Mouse (Mus musculus) left cerebral cortex, postnatal 25 days (tissue): Measurements from ENCODE around the gene Mphosph9. TPM values are rescaled to one million over a fixed set of nuclear protein-coding genes. Genes with fewer than 3 reads are reported as not detected.

ENCODE experiments used
- DNase-seq, 2 experiments: peaks; one replicate each; pipeline ENCODE4 v3.0.0; 2022; ENCODE audit warnings: low spot score in 2 of 2, mixed read lengths in 1 of 2
- intact Hi-C: fragments of 180-260 bp; cut with DNase I; formaldehyde crosslinking; loops from one replicate; pipeline ENCODE4 v1.15.1; 2025
- total RNA-seq, 2 experiments: library from RNA; stranded (reverse); gene quantifications; 2 replicates each; pipeline ENCODE4 v1.2.3; 2021

Mphosph9 gene
- total RNA-seq, 2 experiments from 2014 or later: 17.5 to 23.1 TPM

- no peak for DNase-seq
- intact Hi-C loops: no loop called here
Measured at GRCm38 (mm10) chr5:124205211-124205610, 122.6 kb downstream of the Mphosph9 start.

- DNase-seq: no peak
- intact Hi-C loops: no loop called here
Measured at GRCm38 (mm10) chr5:124204127-124204794, 123.5 kb downstream of the Mphosph9 start.

- intact Hi-C loops: no loop called here
- no peak for DNase-seq
Measured at GRCm38 (mm10) chr5:124203251-124203650, 124.5 kb downstream of the Mphosph9 start.

GRCm38 (mm10) chr5:124202071-124202470 is 125.7 kb downstream of the Mphosph9 start:
- intact Hi-C loops: no loop called here
- no peak for DNase-seq

GRCm38 (mm10) chr5:124201564-124201963 is 126.2 kb downstream of the Mphosph9 start:
- no peak for DNase-seq
- intact Hi-C loops: no loop called here

Other genes with a start within 250 kb of the Mphosph9 start
- 10 to 100 TPM; 54.8 to 62.4 TPM for gene Abcb9, start 232.2 kb downstream of the Mphosph9 start, total RNA-seq
- 10 to 100 TPM; 36.6 to 38.6 TPM for gene Ogfod2, start 215.7 kb downstream of the Mphosph9 start, total RNA-seq
- 10 to 100 TPM; 45.9 to 57.4 TPM for gene Arl6ip4, start 211.9 kb downstream of the Mphosph9 start, total RNA-seq
- gene Pitpnm2, start 78.2 kb downstream of the Mphosph9 start, total RNA-seq: 100 to 1,000 TPM; 275 to 292 TPM
- 10 to 100 TPM; 16.4 to 17.5 TPM for gene 2810006K23Rik, start 117 bp upstream of the Mphosph9 start, total RNA-seq
- gene Cdk2ap1, start 35.1 kb upstream of the Mphosph9 start, total RNA-seq: 100 to 1,000 TPM; 154 to 177 TPM
- gene Sbno1, start 98.0 kb upstream of the Mphosph9 start, total RNA-seq: 100 to 1,000 TPM; 162 to 174 TPM
- 10 to 100 TPM; 57.6 to 66.0 TPM for gene Kmt5a, start 112.0 kb upstream of the Mphosph9 start, total RNA-seq
- gene Rilpl2, start 150.4 kb upstream of the Mphosph9 start, total RNA-seq: 10 to 100 TPM; 18.6 to 19.7 TPM
- 10 to 100 TPM; 21.0 to 27.2 TPM for gene Snrnp35, start 155.2 kb upstream of the Mphosph9 start, total RNA-seq
- 10 to 100 TPM; 75.2 to 95.7 TPM for gene Rilpl1, start 203.4 kb upstream of the Mphosph9 start, total RNA-seq
- 100 to 1,000 TPM in 1 of 2 experiments, 10 to 100 TPM in 1; 96.4 to 113 TPM for gene Tmed2, start 212.7 kb upstream of the Mphosph9 start, total RNA-seq
- gene Ddx55, start 224.9 kb upstream of the Mphosph9 start, total RNA-seq: 10 to 100 TPM; 22.0 to 27.9 TPM